Mouse (Mus musculus) brain, embryonic 14.5 days (tissue): ENCODE measurements at regions not wholly inside any gene's neighbourhood (a gene's known extent, or its start where the extent isn't known, plus 50 kb on each side); places are given as distances from the start of the nearest gene placed in this dataset.

Experiments
- DNase-seq: peaks from one replicate; pipeline ENCODE4 v3.0.0-alpha.2; 2011; ENCODE audit warnings: low read depth
- CTCF ChIP-seq: fragments of 200-500 bp; IDR thresholded peaks from 2 replicates; pipeline ENCODE4 v1.5.1; 2012; ENCODE audit warnings: inconsistent platforms, mild to moderate bottlenecking, moderate library complexity, borderline replicate concordance; ENCODE audit not compliant: insufficient read depth, insufficient read length; ENCODE audit errors: extremely low read depth
- POLR2A ChIP-seq: fragments of 200-500 bp; IDR thresholded peaks from 2 replicates; pipeline ENCODE4 v1.6.1; 2012; ENCODE audit warnings: mild to moderate bottlenecking, inconsistent platforms, borderline replicate concordance; ENCODE audit not compliant: poor library complexity, insufficient read depth, insufficient read length, severe bottlenecking; ENCODE audit errors: extremely low read depth

GRCm38 (mm10) chr11:31810011-31810786 lies 61.8 kb upstream of the Cpeb4 start:
- TF ChIP-seq CTCF, result no peak
- no peak for TF ChIP-seq POLR2A

GRCm38 (mm10) chr11:31812215-31812614 lies 59.8 kb upstream of the Cpeb4 start:
- no peak for DNase-seq
- TF ChIP-seq CTCF, result no peak
- TF ChIP-seq POLR2A, result no peak

More at GRCm38 (mm10) chr11:31810011-31810786, 61.8 kb upstream of the Cpeb4 start:
- no peak for DNase-seq

- DNase-seq, result no peak
- TF ChIP-seq CTCF, result no peak
- TF ChIP-seq POLR2A, result no peak
These were observed 57.4 kb upstream of the Cpeb4 start for GRCm38 (mm10) chr11:31814616-31815015.

- no peak for TF ChIP-seq CTCF
- TF ChIP-seq POLR2A, result no peak
- no peak for DNase-seq
These were observed 56.0 kb upstream of the Cpeb4 start for GRCm38 (mm10) chr11:31815855-31816488.

- TF ChIP-seq POLR2A (no peak), CTCF (no peak)
- DNase-seq, result peak; percentile 94
These were observed 54.0 kb upstream of the Cpeb4 start for GRCm38 (mm10) chr11:31818032-31818431.

GRCm38 (mm10) chr11:31819964-31820363 lies 52.0 kb upstream of the Cpeb4 start:
- TF ChIP-seq CTCF (no peak), POLR2A (no peak)
- no peak for DNase-seq

GRCm38 (mm10) chr11:31821479-31822411 lies 50.3 kb upstream of the Cpeb4 start:
- peak; percentile 77 for DNase-seq
- TF ChIP-seq POLR2A (no peak), CTCF (no peak)
